Mouse (Mus musculus) intestine, embryonic 16.5 days (tissue): Measurements from ENCODE around the gene Slc38a6. TPM values are rescaled to one million over a fixed set of nuclear protein-coding genes. Genes with fewer than 3 reads are reported as not detected.
A peak's percentile ranks its signal among the peaks of the same experiment; 100 is the strongest.

Experiments
- ATAC-seq: fragments of 200-750 bp; cut with Nextera tagmentation; 2 replicates; pipeline ENCODE4 v1.8.0; 2017; ENCODE audit warnings: moderate TSS enrichment, moderate library complexity
- H3K27ac ChIP-seq: fragments of 300-500 bp; sonication (generic); 2 replicates; pipeline ENCODE4 v1.5.1; 2014; ENCODE audit warnings: mild to moderate bottlenecking, low read length
- H3K27me3 ChIP-seq: fragments of 300-500 bp; sonication (generic); replicated peaks from 2 replicates; pipeline ENCODE4 v1.6.1; 2014; ENCODE audit warnings: low read length, control low read depth, mixed read lengths; ENCODE audit not compliant: control insufficient read depth, insufficient read depth
- H3K36me3 ChIP-seq: fragments of 300-500 bp; sonication (generic); 2 replicates; pipeline ENCODE4 v1.6.1; 2014; ENCODE audit warnings: low read length, control low read depth; ENCODE audit not compliant: control insufficient read depth, insufficient read depth
- H3K4me1 ChIP-seq: fragments of 300-500 bp; sonication (generic); 2 replicates; pipeline ENCODE4 v1.6.1; 2014; ENCODE audit warnings: low read length, control low read depth, mixed read lengths; ENCODE audit not compliant: control insufficient read depth, insufficient read depth
- H3K4me2 ChIP-seq: fragments of 300-500 bp; sonication (generic); 2 replicates; pipeline ENCODE4 v1.6.1; 2014; ENCODE audit warnings: low read depth, low read length, control low read depth
- H3K4me3 ChIP-seq: fragments of 300-500 bp; sonication (generic); 2 replicates; pipeline ENCODE4 v1.5.1; 2014; ENCODE audit warnings: mild to moderate bottlenecking, low read length
- H3K9ac ChIP-seq: fragments of 300-500 bp; sonication (generic); 2 replicates; pipeline ENCODE4 v1.6.1; 2014; ENCODE audit warnings: low read depth, low read length
- H3K9me3 ChIP-seq: fragments of 300-500 bp; sonication (generic); 2 replicates; pipeline ENCODE4 v1.6.1; 2016; ENCODE audit warnings: low read length, control low read depth; ENCODE audit not compliant: control insufficient read depth
- WGBS: fragments of 180-500 bp; shearing (Covaris S2); extraction: QIAGEN DNeasy Blood & Tissue Kit; methylation state at CpG from one replicate; pipeline ENCODE4 v1.1.7; 2014; 5-methylcytosine and 5-hydroxymethylcytosine counted together
- polyA plus RNA-seq: library from polyadenylated mRNA; unstranded; fragments of >200 nt; fragmentation: Nextera tagmentation; extraction: Ambion mirVana; gene quantifications from 2 replicates; pipeline ENCODE4 v1.2.1, GENCODE M21; 2015

The Slc38a6 gene
- polyA plus RNA-seq, 1 experiment from 2014 or later = 7.7 TPM

DNA sequence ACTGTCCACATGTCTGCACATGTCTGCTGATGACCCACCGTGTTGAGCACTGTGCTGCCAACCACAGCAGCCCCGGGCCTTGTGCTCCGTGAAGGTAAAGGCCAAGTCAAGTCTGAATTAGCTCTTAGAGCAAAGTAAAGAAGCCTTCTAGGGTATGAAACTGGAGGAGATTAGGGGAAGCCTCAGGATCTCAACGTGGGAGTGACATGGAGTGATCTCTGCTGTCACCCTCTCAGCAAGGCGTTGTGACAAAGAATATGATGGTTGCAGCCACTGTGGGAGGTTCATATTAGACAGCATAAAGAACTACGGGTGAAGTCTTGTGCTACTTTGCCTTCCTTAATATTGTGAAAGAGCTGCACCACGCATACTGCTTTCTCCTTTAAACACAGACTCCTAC, 43.7 kb downstream of the Slc38a6 start:
- H3K27ac ChIP-seq = no peak overlapping the region
- whole genome bisulfite sequencing = 84% methylated on average over 7 of the region's 7 CpGs
- no peak for ATAC-seq
- no peaks in the 10 kb centered on the region for H3K36me3 ChIP-seq
- no peak overlapping the region for H3K4me3 ChIP-seq
- H3K4me2 ChIP-seq = no peak overlapping the region
- H3K4me1 ChIP-seq = no peaks in the 10 kb centered on the region
- H3K9me3 ChIP-seq = no peaks in the 10 kb centered on the region
- H3K9ac ChIP-seq = no peak overlapping the region
- no peaks in the 10 kb centered on the region for H3K27me3 ChIP-seq

DNA sequence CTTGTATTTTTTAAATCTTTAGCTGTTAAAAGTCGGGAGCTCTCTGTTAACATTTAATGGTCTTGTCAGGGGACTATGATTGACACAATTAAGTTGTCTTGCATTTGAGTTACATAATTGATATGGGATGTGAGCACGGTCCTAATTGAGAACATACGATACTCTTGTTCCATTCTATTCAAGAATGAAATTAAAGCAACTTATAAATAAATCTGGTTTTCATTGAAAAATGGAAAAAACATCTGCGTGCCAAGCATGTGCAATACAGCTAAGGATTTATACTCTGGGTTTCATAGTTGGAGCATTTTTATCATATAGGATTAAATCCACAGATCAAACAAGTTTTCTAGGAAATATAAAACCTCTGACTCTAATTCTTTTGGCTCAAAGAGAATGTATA, 46.1 kb downstream of the Slc38a6 start:
- Histone ChIP-seq H3K4me2 (no peak overlapping the region), H3K4me1 (no peaks in the 10 kb centered on the region), H3K9me3 (no peaks in the 10 kb centered on the region), H3K36me3 (no peaks in the 10 kb centered on the region), H3K27me3 (no peaks in the 10 kb centered on the region), H3K9ac (no peak overlapping the region), H3K4me3 (no peak overlapping the region), H3K27ac (no peak overlapping the region)
- 85% methylated on average over 4 of the region's 4 CpGs for WGBS
- no peak for ATAC-seq

DNA sequence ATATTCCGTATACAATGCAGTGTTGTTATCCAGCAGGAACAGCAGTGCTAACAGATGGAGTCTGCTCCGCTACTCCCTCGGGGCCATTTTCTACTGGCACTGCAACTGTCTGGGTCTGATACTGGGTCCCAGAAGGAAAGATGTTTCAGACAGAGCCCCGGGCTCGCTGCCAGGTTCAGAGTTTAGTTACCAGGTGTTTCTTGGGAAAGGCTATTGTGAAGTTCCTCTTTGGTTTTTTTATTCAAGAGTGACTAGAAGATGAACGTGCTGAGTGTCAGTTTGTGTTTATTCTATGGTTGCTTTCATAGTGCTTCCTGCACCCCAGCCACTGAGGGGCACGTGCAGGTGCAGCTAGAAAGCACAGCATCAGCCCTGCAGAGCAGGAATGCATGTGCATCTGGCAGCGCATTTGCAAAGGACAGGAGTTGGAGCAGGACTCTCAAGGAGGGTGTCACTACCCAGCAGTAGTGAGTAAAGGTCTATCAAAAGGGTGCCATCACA, 47.5 kb downstream of the Slc38a6 start:
- no peak overlapping the region for H3K27ac ChIP-seq
- H3K27me3 ChIP-seq = no peaks in the 10 kb centered on the region
- no peak overlapping the region for H3K4me3 ChIP-seq
- no peak overlapping the region for H3K9ac ChIP-seq
- H3K4me1 ChIP-seq = no peaks in the 10 kb centered on the region
- no peak overlapping the region for H3K4me2 ChIP-seq
- no peaks in the 10 kb centered on the region for H3K36me3 ChIP-seq
- 59% methylated on average over 8 of the region's 8 CpGs for WGBS
- ATAC-seq = no peak
- H3K9me3 ChIP-seq = no peaks in the 10 kb centered on the region

DNA sequence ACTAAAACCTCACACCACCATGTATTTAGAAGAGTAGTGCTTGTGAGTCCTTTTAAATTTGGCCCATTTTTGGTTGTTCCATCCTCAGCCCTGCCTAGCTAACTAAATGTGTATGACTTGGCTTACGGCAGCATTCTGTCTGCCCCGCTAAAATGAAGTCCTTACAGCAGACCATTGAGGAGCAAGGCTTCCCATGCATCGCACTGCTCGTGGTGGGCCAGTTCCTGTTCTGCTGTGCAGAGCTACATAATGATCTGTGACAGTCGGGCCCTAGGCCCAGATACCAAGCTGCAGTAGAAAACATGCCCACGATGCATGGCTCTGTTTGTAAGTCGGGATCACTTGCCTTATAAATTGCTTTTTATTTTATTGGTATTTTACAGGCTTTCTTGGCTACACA, 50.5 kb downstream of the Slc38a6 start:
- WGBS = 81% methylated on average over 7 of the region's 7 CpGs
- no peaks in the 10 kb centered on the region for H3K27me3 ChIP-seq
- H3K4me1 ChIP-seq = peaks cover 2% of the 10 kb centered on the region; the same call in 1 of the 2 replicates
- no peak overlapping the region for H3K4me2 ChIP-seq
- no peaks in the 10 kb centered on the region for H3K9me3 ChIP-seq
- no peak overlapping the region for H3K9ac ChIP-seq
- no peak overlapping the region for H3K4me3 ChIP-seq
- no peaks in the 10 kb centered on the region for H3K36me3 ChIP-seq
- no peak overlapping the region for H3K27ac ChIP-seq
- ATAC-seq = no peak

DNA sequence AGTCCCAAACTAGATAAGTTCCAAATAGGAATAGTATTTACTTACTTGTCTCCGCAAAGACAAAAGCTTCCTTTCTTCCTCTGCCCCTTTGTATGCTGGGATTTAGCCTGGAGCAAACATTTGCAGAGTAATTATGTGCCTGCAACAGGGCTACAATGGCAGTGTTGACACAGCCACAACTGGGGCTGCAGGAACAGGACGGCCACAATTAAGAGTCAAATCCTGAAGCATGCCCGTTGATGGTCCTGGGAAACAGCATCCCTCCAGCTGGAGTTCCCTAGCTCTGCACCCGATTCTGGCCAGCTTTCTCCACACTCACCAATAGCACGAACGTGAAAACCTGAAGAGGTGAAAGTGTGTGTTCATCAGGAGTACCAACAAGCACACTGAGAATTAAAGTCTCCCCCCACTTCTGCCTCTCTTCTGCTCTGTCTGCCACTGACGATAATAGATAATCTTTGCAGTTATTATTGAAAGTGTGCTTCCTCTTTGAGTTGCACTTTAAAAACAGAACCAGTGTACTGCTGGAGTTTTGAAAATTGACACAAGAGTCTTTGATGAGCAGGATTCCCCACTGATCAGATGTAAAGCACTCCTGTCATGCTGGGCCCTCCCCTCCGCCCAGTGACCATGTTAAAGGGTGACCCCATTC, 54.2 kb downstream of the Slc38a6 start:
- Histone ChIP-seq H3K9ac (no peak overlapping the region), H3K4me1 (peaks cover 4% of the 10 kb centered on the region; the same call in 1 of the 2 replicates), H3K4me3 (no peak overlapping the region), H3K27ac (no peak overlapping the region), H3K9me3 (no peaks in the 10 kb centered on the region), H3K4me2 (no peak overlapping the region), H3K36me3 (no peaks in the 10 kb centered on the region), H3K27me3 (no peaks in the 10 kb centered on the region)
- ATAC-seq = no peak
- 30% methylated on average over 8 of the region's 8 CpGs for WGBS

DNA sequence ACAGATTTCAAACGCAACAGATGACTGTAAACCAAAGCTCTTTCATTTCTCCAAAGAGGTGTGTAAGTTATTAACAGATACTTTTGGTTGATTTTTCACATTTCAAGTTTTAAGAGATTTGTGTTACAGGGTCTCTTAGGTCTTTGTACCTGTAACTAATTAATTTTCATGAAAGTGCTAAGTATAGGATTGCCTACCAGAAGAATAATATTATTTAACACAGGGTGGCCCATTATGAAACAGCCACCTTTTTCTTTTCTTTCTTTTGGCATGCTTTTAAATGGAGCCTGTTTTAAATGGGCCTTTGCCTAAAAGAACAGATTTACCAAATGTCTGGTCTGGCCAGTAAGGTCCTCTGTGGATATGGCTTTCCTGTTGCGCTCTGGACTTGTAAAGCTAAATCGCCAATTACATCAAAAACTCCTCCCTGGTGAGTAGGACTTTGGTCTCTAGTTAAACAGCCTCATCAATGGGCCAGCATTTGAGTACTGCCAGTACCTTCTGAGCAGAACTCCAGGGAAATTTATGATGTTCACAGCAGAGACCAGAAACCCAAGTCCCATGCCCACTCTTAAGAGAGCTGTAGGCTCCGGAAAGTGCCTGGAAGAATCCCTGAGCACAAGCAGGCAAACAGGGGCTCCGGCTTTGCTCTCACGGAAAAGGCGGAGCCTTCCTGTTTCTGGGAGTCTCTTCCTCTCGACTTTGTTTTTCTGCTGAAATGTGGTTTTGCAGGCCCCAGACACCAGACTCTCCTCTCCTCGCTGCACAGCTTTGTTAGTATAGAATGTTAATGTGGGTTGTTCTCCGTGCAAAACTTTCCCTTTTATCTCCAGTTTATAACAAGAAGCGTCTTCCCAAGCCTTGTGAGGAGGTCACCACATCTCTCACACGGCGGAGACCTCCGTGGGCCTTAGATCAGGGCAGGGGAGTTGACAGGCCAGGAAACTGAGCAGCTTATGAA, 55.4 kb downstream of the Slc38a6 start:
- no peaks in the 10 kb centered on the region for H3K27me3 ChIP-seq
- H3K4me3 ChIP-seq = no peak overlapping the region
- peaks cover 4% of the 10 kb centered on the region; the same call in 1 of the 2 replicates for H3K4me1 ChIP-seq
- 54% methylated on average over 14 of the region's 14 CpGs for WGBS
- H3K36me3 ChIP-seq = no peaks in the 10 kb centered on the region
- ATAC-seq = no peak
- H3K9me3 ChIP-seq = no peaks in the 10 kb centered on the region
- H3K9ac ChIP-seq = no peak overlapping the region
- H3K27ac ChIP-seq = peak overlapping the region; percentile 4
- no peak overlapping the region for H3K4me2 ChIP-seq

DNA sequence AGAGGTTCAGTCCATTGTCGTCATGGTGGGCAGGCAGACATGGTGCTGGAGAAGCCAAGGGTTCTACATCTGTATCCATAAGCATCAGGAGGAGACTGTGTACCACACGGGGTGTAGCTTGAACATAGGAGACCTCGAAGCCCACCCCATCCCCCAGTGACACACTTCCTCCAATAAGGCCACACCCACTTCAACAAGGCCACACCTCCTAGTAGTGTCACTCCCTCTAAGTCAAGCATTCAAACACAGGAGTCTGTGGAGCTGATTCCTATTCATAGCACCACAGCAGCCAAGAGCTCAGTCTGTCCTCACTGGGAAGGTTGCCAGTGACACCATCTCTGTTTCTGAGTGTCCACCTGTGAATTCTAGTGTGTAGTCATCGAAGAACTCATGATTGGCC, 57.7 kb downstream of the Slc38a6 start:
- H3K36me3 ChIP-seq = no peaks in the 10 kb centered on the region
- H3K4me3 ChIP-seq = no peak overlapping the region
- H3K4me2 ChIP-seq = no peak overlapping the region
- 95% methylated on average over 4 of the region's 4 CpGs for WGBS
- no peak for ATAC-seq
- H3K27me3 ChIP-seq = no peaks in the 10 kb centered on the region
- H3K9ac ChIP-seq = no peak overlapping the region
- H3K4me1 ChIP-seq = peaks cover 4% of the 10 kb centered on the region; the same call in 1 of the 2 replicates
- H3K27ac ChIP-seq = no peak overlapping the region
- H3K9me3 ChIP-seq = no peaks in the 10 kb centered on the region

DNA sequence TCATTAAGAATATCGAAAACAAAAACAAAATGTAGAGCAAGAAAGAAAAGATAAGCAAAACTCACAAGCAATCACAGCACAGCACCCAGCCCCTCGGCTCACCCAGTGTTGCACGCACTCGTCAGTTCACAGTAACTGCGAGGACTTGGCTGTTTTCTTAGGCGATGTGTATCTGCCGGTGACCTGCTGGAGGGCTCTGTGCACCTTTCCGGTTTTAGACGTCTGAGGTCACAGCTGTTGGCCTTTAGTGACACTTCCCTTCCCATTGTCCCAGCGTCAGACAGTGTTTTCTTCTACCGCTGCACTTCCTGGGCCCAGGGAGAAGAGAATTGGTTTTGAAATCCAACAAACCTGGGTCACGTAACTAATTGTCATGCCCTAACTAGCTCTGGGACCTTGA, 58.6 kb downstream of the Slc38a6 start:
- WGBS = 73% methylated on average over 12 of the region's 12 CpGs
- no peak overlapping the region for H3K9ac ChIP-seq
- no peaks in the 10 kb centered on the region for H3K9me3 ChIP-seq
- H3K4me2 ChIP-seq = no peak overlapping the region
- no peak overlapping the region for H3K4me3 ChIP-seq
- H3K4me1 ChIP-seq = peaks cover 4% of the 10 kb centered on the region; the same call in 1 of the 2 replicates
- H3K36me3 ChIP-seq = no peaks in the 10 kb centered on the region
- no peak for ATAC-seq
- no peaks in the 10 kb centered on the region for H3K27me3 ChIP-seq
- H3K27ac ChIP-seq = no peak overlapping the region

DNA sequence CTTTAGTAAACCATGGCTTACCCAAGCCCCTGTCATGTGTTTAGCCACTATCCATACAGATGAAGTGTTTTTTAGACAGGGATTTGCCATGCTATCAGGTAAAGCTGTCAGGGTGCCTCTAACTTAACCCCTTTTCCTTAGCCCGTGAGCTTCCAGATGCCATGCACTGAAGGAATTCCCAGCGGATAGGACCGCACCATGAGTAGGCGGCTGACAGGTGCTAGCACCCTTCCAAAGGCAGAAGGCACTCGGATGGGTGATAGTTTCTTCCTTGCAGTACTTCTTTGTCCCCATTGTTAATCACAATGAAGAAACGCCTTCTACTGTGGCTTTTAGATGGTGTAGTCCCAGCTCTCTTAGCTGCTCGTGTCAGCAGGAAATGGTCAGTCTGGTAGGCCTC, 60.6 kb downstream of the Slc38a6 start:
- no peaks in the 10 kb centered on the region for H3K27me3 ChIP-seq
- no peak overlapping the region for H3K4me2 ChIP-seq
- peaks cover 1% of the 10 kb centered on the region; the same call in 1 of the 2 replicates for H3K4me1 ChIP-seq
- no peaks in the 10 kb centered on the region for H3K9me3 ChIP-seq
- H3K9ac ChIP-seq = no peak overlapping the region
- H3K27ac ChIP-seq = no peak overlapping the region
- H3K4me3 ChIP-seq = no peak overlapping the region
- WGBS = 85% methylated on average over 7 of the region's 7 CpGs
- no peak for ATAC-seq
- no peaks in the 10 kb centered on the region for H3K36me3 ChIP-seq
